Mouse (Mus musculus): ENCODE measurements around the gene Nkx2-5. TPM values are rescaled to one million over a fixed set of nuclear protein-coding genes. Genes with fewer than 3 reads are reported as not detected.

The Nkx2-5 gene
- total RNA-seq, 2 experiments from 2014 or later, result not detected

DNA sequence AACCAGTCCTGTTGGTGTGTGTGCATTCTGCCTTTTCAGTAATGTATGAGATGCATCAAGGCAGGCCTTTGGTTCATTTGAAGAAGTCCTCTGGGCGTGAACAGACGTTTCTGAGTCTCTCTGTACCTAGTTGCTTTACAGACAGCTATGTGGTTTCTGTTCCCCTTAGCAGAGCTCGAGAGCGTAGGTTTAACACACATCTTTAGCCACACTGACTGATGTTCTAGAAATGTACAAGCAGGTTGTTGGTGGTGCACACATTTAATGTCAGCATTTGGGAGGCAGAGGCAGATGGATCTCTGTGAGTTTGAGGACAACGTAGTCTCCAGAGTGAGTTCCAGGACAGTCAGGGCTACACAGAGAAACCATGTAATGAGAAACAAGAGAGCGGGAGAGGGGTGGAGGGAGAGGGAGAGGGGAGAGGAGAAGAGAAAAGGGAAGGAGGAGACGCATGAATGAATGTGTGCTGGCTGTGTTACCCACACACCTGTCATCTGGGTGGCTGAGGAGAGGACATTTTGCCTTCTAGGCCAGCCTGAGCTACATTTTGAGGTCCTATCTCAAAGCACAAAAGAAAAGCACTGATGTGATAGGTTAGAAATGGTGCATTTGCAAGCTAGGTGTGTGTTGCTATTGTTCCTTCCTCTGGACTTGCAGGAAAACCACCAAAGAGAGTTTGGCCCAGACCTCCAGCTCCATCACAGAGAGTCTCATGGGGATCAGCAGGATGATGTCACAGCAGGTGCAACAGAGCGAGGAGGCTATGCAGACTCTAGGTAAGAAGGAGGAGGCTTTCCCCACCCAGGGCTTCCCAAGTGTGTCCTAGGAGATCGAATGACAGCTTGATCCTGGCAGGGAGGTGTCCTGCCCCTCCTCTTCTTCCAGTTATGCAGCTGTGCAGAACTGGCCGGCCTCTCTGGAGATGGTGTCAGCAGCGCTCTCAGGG lies 54.3 kb downstream of the Nkx2-5 start:
- no peak for DNase-seq (ENCODE audit: low spot score in 2 of 2)

DNA sequence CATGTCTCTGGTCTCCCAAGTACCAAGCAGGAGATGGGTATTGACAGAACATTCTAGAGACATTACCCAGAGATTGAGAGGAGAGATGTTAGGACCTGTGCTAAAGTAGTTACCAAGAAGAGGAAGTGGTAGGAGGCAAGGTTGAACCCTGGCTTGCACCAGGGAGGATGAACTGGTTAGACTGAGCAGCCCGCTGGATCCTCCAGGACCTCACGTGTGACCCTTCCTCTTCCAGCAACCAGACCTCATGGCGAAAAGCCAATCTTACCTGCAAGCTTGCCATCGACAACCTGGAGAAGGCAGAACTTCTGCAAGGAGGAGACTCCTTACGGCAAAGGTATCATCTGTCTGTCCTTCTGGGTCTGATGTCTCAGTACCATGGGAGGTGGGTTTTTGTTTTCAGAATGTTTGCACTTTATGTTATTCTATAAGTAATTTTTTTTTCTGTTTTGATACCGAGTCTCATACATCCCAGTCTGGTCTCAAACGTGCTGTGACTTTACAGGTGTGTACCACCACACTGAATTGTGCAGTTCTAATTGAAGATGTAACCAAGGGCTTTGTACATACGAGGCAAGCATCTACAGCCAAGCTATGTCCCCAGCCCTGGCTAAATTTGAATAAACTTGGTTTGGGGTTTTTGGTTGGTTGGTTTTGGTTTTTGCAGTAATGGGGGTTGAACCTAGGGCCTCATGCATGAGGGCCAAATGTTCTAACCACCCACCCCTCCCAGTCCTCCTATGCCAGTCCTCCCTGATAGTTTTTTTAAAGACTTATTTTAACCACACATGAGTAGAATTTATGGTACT lies 55.1 kb downstream of the Nkx2-5 start:
- no peak for DNase-seq (ENCODE audit: low spot score in 2 of 2)

GRCm38 (mm10) chr17:26788986-26789385 lies 55.8 kb downstream of the Nkx2-5 start:
- DNase-seq (ENCODE audit: low spot score in 2 of 2), result no peak

Other genes starting within 250 kb of the Nkx2-5 start
- gene Atp6v0e, start 181.8 kb downstream of the Nkx2-5 start, total RNA-seq (2021), result 100 to 1,000 TPM; 141 to 142 TPM
- gene Crebrf, start 129.4 kb downstream of the Nkx2-5 start, total RNA-seq (2021), result 10 to 100 TPM; 47.5 to 51.9 TPM
- 10 to 100 TPM; 37.8 to 38.3 TPM for gene Bnip1, start 63.9 kb downstream of the Nkx2-5 start, total RNA-seq (2021)
- 10 to 100 TPM; 11.8 to 12.2 TPM for gene Kifc5b, start 72.1 kb upstream of the Nkx2-5 start, total RNA-seq (2021)
- gene Phf1, start 88.0 kb upstream of the Nkx2-5 start, total RNA-seq (2021), result 10 to 100 TPM; 32.0 to 33.4 TPM
- 100 to 1,000 TPM; 127 to 132 TPM for gene Cuta, start 94.6 kb upstream of the Nkx2-5 start, total RNA-seq (2021)
- gene Syngap1, start 96.2 kb upstream of the Nkx2-5 start, total RNA-seq (2021), result 10 to 100 TPM; 29.7 to 37.1 TPM
- gene Zbtb9, start 128.2 kb upstream of the Nkx2-5 start, total RNA-seq (2021), result 1 to 10 TPM; 8.0 to 9.6 TPM
- 10 to 100 TPM; 43.8 to 46.4 TPM for gene Bak1, start 184.0 kb upstream of the Nkx2-5 start, total RNA-seq (2021)
- gene Itpr3, start 212.3 kb upstream of the Nkx2-5 start, total RNA-seq (2021), result 10 to 100 TPM; 13.6 to 19.4 TPM